Mouse (Mus musculus) left cerebral cortex, adult 18-20 months (tissue): ENCODE results near the gene Uspl1. TPM values are rescaled to one million over a fixed set of nuclear protein-coding genes. Genes with fewer than 3 reads are reported as not detected.
A peak's percentile ranks its signal among the peaks of the same experiment; 100 is the strongest.
"Not testable (repeated sequence)": the region's sequence is repeated elsewhere in the genome, so short reads cannot be mapped to it uniquely, and the experiment has no call there.

ENCODE experiments used
- DNase-seq, 2 experiments: peaks; one replicate each; pipeline ENCODE4 v3.0.0; 2021 to 2022; ENCODE audit warnings: low spot score in 2 of 2, mixed read lengths in 1 of 2
- long read RNA-seq, 2 experiments: library from polyadenylated mRNA; stranded (forward); transcript quantifications; one replicate each; pipeline ENCODE4 v2.0.0; 2021
- total RNA-seq, 2 experiments: library from RNA; stranded (reverse); gene quantifications; 2 replicates each; pipeline ENCODE4 v1.2.3; 2021

Gene Uspl1
- 10 to 100 TPM; 42.5 to 42.6 TPM for total RNA-seq
- long read RNA-seq, experiment 1, transcript Uspl1-203 (9 exons, 2,931 nt), result minor isoform, 8 of 44 reads
- long read RNA-seq, experiment 1, transcript Uspl1-205 (8 exons, 3,792 nt), result major isoform, 20 of 44 reads
- long read RNA-seq, experiment 1, partial matches to known transcripts, result 7 of 44 reads
- long read RNA-seq, experiment 1, other reads (novel, unspliced or antisense), result 6 of 44 reads
- long read RNA-seq, experiment 2, transcript Uspl1-205 (8 exons, 3,792 nt), result major isoform, 7 of 16 reads
- long read RNA-seq, experiment 2, partial matches to known transcripts, result 4 of 16 reads
- long read RNA-seq, experiment 2, other reads (novel, unspliced or antisense), result 4 of 16 reads

GRCm38 (mm10) chr5:149184104-149184843, at the start of gene Uspl1, which contains the start of gene Hmgb1:
Uspl1 (plus strand) TSS chr5:149184350.
Hmgb1 (minus strand) TSS chr5:149184489.
- peak; percentile 96 to 98 for DNase-seq

- no peak for DNase-seq
These were observed 49.2 kb upstream of the Uspl1 start for GRCm38 (mm10) chr5:149134751-149135454.

GRCm38 (mm10) chr5:149135455-149136354, 48.4 kb upstream of the Uspl1 start:
- no peak for DNase-seq

GRCm38 (mm10) chr5:149136933-149137365, 47.2 kb upstream of the Uspl1 start:
- DNase-seq, result no peak

- no peak for DNase-seq
These were observed 46.7 kb upstream of the Uspl1 start for GRCm38 (mm10) chr5:149137447-149137846.

DNA sequence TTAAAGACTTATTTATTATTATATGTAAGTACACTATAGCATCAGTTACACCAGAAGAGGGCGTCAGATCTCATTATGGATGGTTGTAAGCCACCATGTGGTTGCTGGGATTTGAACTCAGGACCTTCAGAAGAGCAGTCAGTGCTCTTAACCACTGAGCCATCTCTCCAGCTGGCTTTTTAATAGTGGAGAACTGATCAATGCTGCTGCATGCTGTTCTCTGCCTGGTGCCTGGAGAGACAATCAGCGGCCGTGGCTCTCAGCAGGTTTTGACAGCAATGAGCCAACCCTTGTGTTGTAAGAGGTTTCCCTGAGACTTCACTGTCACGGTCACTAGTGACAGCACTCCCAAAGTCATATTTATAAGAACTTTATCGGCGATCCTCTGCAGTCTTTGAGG, 46.1 kb upstream of the Uspl1 start:
- not testable (repeated sequence) for DNase-seq

- DNase-seq, result no peak
These were observed 43.8 kb upstream of the Uspl1 start for GRCm38 (mm10) chr5:149140336-149140735.

DNA sequence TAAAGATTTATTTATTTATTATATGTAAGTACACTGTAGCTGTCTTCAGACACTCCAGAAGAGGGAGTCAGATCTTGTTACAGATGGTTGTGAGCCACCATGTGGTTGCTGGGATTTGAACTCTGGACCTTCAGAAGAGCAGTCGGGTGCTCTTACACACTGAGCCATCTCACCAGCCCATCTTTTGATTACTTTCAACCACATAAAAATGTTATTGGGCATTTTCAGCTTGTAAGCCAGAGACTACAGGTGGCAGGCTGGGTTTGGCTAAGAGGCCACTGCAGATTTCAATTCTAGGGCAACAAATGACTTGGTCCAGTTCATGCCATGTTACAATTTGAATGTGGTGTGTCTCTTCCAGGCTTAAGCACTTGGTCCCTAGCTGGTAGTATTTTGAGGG, 43.0 kb upstream of the Uspl1 start:
- DNase-seq, result not testable (repeated sequence)

DNA sequence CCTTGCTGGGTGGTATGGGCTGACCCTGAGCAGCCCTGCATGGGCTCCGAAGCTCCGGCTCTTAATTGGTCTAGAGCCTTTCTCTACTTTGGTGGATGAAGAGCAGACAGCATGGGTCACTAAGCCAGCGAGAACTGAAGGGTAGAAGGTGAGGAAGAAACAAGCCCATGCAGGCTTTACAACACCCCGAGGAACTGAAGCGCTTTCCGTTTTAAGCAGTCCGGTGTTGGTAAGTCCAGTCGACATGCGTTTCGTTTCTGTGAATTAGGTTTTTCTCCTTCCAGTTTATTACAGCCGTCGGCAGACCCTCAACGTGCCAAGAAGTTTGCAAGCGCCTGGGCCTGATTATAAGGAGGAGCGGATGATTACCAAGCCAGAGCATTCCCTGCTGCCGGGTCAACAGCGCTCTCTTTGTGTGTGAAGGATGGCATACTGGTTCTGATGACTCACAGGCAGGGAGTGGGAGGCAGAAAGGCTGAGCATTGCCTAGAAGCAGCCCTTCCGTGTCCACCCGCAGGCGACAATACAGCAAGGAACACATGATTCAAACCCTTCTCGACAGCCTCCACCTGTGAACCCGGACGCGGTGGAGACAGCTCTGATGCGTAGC, 40.3 kb upstream of the Uspl1 start:
- peak; percentile 64 to 79 for DNase-seq

GRCm38 (mm10) chr5:149146691-149147090, 37.5 kb upstream of the Uspl1 start:
- DNase-seq, result no peak

- DNase-seq, result no peak
These were observed 36.7 kb upstream of the Uspl1 start for GRCm38 (mm10) chr5:149147386-149148000.

- no peak for DNase-seq
These were observed 33.3 kb upstream of the Uspl1 start for GRCm38 (mm10) chr5:149150882-149151281.

DNA sequence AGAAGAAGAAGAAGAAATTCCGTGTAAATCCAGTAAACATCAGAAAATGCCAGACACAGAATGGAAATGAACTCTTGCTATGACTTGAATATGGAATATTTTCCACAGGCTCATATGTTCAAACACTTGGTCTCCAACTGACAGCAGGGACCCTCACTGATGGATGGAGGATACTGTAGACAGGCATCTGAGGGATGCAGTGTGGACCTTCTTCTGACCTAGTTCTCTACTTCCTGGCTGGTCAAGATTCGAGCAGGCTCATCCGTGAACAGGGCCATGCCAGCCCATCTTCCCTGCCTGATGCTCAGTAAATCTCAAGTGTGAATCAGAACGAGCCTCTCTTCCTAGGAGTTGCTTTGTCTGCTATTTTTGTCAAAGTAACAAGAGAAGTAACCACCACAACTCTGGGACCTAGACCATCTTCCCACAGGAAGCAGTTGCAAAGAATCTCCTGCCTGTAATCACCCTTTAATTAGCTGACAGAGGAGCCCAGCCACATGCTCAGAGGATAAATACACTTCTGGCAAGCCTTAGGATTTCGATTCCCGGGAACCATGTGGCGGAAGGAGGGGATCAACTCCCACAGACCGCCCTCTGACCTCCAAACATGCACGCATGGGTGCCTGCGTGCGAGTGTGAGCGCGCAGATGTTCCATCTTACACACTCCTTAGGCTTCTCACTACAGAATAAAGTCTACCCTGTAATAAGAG, 31.9 kb upstream of the Uspl1 start:
- DNase-seq, result no peak

DNA sequence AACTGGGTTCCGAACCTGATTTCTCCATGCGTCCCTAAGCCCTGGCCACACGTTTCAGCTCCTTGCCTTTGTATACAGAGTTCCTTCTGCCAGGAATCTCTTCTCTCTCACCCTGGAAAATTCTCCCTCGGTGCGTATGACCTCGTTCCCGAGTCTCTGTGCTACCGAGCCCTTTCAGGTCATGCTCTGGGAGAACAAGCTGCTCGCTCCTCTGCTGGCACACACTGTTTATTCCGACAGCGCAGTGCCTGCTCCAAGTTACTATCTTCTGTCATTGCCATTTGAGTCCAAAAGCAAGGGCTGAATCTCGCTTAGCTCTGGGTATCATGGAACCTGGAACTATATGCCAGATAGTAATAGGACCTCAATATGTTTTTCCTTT, 31.4 kb upstream of the Uspl1 start:
- no peak for DNase-seq

DNA sequence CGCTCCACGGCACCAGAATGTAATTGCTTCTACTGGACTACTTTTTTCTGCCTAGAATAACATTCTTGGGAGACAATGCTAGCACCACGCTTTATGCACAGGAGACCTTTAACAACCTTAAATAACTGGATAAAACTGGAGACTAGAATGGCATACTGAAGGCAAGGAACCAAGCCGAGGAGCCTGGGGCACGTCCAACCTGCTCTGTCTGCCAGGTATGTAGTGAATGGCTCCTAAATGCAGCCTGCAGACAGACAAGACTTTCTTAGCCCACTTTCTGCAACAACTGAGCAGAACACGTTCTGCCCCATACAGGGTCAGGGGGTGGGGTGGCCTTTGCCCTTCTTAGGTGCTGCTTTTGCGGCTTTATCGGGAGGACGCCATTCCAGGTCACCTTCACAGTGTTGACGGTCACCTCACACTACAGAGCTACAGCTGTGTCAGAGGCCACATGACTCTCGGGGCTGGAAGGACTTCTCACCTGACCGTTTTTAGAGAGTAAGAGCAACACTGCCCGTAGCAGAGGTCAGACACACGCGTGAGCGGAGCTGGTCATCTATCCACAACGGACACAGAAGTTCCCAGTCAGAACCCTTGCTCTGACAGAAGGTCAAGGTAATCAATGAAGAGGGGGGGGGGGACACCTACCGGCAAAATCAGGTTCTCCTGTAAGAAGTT, 27.1 kb upstream of the Uspl1 start:
- DNase-seq, result no peak

DNA sequence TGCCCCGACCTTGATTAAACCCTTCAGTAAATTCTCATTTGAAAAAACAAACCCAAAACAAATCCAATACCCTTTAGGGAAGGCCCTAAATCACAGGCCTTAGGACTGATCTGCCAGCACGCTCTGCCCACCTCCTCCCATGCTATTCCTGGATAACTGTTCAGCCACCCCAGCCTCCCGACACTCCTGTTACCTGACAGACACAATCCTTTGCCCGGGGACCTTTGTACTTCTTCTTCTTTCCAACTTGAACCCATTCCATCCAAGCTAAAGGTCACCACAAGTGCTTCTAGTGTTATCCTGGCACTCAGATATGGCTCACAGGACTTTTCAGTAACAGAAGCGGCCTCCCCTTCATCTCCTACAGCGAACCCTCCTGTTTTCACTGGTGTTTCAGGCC, 25.1 kb upstream of the Uspl1 start:
- DNase-seq, result no peak

DNA sequence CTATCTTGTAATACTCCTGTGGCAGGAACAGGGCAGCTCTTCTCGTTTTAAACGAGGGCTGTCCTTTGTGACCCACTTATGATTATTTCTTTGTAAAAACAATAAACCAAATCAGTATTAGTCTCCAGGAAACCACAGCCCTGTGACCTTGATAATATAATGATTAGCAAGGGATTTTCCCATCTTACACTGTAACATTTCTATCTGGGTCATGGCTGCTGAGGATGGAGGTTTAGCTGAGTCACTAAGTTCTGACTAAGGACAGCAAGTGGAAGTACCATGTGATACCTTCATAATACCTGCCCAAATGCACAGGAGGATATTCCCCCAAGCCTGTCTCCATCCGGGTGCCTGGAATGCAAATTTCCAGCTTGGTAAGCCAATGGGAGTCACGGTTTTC, 23.7 kb upstream of the Uspl1 start:
- DNase-seq, result no peak

DNA sequence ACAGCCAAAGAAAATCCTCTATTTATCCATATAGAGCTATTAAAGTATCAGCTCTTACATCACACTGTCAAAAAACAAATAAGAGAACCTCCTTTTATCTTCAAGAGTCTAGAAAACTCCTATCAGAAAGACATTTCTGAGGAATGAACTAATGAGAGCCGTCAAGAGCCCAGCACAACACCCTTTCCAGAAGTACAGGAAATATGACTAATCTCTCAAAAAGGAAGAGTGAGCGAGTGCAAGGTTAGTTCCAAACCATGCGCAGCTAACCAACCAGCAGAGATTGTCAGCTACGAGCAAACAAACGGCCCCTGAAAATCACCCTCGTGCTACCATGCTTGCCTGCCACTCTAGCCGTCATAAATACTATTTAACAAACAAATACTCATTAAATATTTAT, 21.3 kb upstream of the Uspl1 start:
- no peak for DNase-seq

- no peak for DNase-seq
These were observed 19.3 kb upstream of the Uspl1 start for GRCm38 (mm10) chr5:149164881-149165280.
